Mouse (Mus musculus): ENCODE results near the gene Fam228b. TPM values are rescaled to one million over a fixed set of nuclear protein-coding genes. Genes with fewer than 3 reads are reported as not detected.

The Fam228b gene
- polyA plus RNA-seq, 1 experiment from 2014 or later, result 3.8 TPM

GRCm38 (mm10) chr12:4719762-4720754 is 49.0 kb downstream of the Fam228b start:
- ATAC-seq (replicated peaks; ENCODE audit: low FRiP score, low read depth) (no peak), DNase-seq (ENCODE audit: low spot score) (no peak)
- Histone ChIP-seq H3K4me2 (ENCODE audit: low read length) (no peak overlapping the region), H3K27me3 (ENCODE audit: insufficient read depth, low read length) (no peaks in the 10 kb centered on the region), H3K9me3 (replicated peaks; ENCODE audit: low read length) (no peaks in the 10 kb centered on the region), H3K4me3 (replicated peaks; ENCODE audit: low read depth, low read length) (no peak overlapping the region), H3K27ac (no peak overlapping the region), H3K36me3 (ENCODE audit: insufficient read depth, low read length) (peaks cover 5% of the 10 kb centered on the region; the same call in 1 of the 2 replicates), H3K4me1 (replicated peaks; ENCODE audit: insufficient read depth, low read length) (no peaks in the 10 kb centered on the region), H3K9ac (ENCODE audit: low read depth, low read length) (no peak overlapping the region)
- 79% methylated on average over 17 of the region's 17 CpGs for WGBS
- peak; percentile 49 for TF ChIP-seq CTCF (IDR thresholded peaks at IDR 0.05; ENCODE audit: low read depth)

GRCm38 (mm10) chr12:4719066-4719761 is 49.9 kb downstream of the Fam228b start:
- no peaks in the 10 kb centered on the region for H3K9me3 ChIP-seq (replicated peaks; ENCODE audit: low read length)
- DNase-seq (ENCODE audit: low spot score) (no peak), ATAC-seq (replicated peaks; ENCODE audit: low FRiP score, low read depth) (no peak)
- H3K4me1 ChIP-seq (replicated peaks; ENCODE audit: insufficient read depth, low read length), result no peaks in the 10 kb centered on the region
- no peaks in the 10 kb centered on the region for H3K27me3 ChIP-seq (ENCODE audit: insufficient read depth, low read length)
- TF ChIP-seq CTCF (IDR thresholded peaks at IDR 0.05; ENCODE audit: low read depth), result no peak
- no peak overlapping the region for H3K27ac ChIP-seq
- no peak overlapping the region for H3K4me3 ChIP-seq (replicated peaks; ENCODE audit: low read depth, low read length)
- H3K4me2 ChIP-seq (ENCODE audit: low read length), result no peak overlapping the region
- no peak overlapping the region for H3K9ac ChIP-seq (ENCODE audit: low read depth, low read length)
- 74% methylated on average over 13 of the region's 13 CpGs for WGBS
- H3K36me3 ChIP-seq (ENCODE audit: insufficient read depth, low read length), result peaks cover 6% of the 10 kb centered on the region; the same call in 1 of the 2 replicates

GRCm38 (mm10) chr12:4717417-4717816 is 51.6 kb downstream of the Fam228b start:
- peak; percentile 72; the same call in 1 of the 2 replicates for ATAC-seq (replicated peaks; ENCODE audit: low FRiP score, low read depth)
- DNase-seq (ENCODE audit: low spot score), result peak; percentile 56
- Histone ChIP-seq H3K9me3 (replicated peaks; ENCODE audit: low read length) (no peaks in the 10 kb centered on the region), H3K4me1 (replicated peaks; ENCODE audit: insufficient read depth, low read length) (no peaks in the 10 kb centered on the region), H3K9ac (ENCODE audit: low read depth, low read length) (no peak overlapping the region), H3K4me2 (ENCODE audit: low read length) (no peak overlapping the region), H3K27ac (no peak overlapping the region), H3K4me3 (replicated peaks; ENCODE audit: low read depth, low read length) (no peak overlapping the region), H3K36me3 (ENCODE audit: insufficient read depth, low read length) (peaks cover 20% of the 10 kb centered on the region; the same call in 1 of the 2 replicates), H3K27me3 (ENCODE audit: insufficient read depth, low read length) (no peaks in the 10 kb centered on the region)
- no peak for TF ChIP-seq CTCF (IDR thresholded peaks at IDR 0.05; ENCODE audit: low read depth)
- WGBS, result 3% methylated on average over 7 of the region's 7 CpGs

DNA sequence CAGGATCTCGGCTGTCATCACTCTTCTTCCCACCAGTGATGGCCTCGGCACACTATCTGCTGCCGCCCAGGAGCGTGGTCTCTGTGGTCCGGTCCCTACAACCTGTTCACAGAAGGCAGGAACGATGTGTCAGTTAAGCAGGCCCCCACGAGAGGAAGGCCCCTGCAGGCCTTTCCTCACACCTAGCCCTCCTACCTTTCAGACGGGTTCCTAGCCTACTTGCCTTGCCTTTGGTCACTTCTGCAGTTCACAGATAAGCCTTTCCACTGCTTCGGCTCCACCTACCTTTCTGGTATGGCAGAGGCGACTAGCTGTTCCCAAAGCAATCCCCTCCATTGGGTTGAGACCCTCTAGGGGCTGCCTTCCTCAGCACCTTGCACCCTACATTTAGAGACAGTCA is 53.5 kb downstream of the Fam228b start:
- Histone ChIP-seq H3K9me3 (replicated peaks; ENCODE audit: low read length) (no peaks in the 10 kb centered on the region), H3K4me3 (replicated peaks; ENCODE audit: low read depth, low read length) (no peak overlapping the region), H3K27me3 (ENCODE audit: insufficient read depth, low read length) (no peaks in the 10 kb centered on the region), H3K27ac (no peak overlapping the region), H3K4me1 (replicated peaks; ENCODE audit: insufficient read depth, low read length) (no peaks in the 10 kb centered on the region), H3K9ac (ENCODE audit: low read depth, low read length) (no peak overlapping the region), H3K36me3 (ENCODE audit: insufficient read depth, low read length) (peaks cover 31% of the 10 kb centered on the region; the same call in 1 of the 2 replicates), H3K4me2 (ENCODE audit: low read length) (no peak overlapping the region)
- TF ChIP-seq CTCF (IDR thresholded peaks at IDR 0.05; ENCODE audit: low read depth), result no peak
- 86% methylated on average over 10 of the region's 10 CpGs for WGBS
- ATAC-seq (replicated peaks; ENCODE audit: low FRiP score, low read depth), result no peak
- no peak for DNase-seq (ENCODE audit: low spot score)

GRCm38 (mm10) chr12:4713361-4713760 is 55.7 kb downstream of the Fam228b start:
- H3K9me3 ChIP-seq (replicated peaks; ENCODE audit: low read length), result no peaks in the 10 kb centered on the region
- DNase-seq (ENCODE audit: low spot score), result no peak
- WGBS, result 46% methylated on average over 4 of the region's 4 CpGs
- H3K36me3 ChIP-seq (ENCODE audit: insufficient read depth, low read length), result peaks cover 51% of the 10 kb centered on the region
- no peak overlapping the region for H3K4me3 ChIP-seq (replicated peaks; ENCODE audit: low read depth, low read length)
- H3K27ac ChIP-seq, result no peak overlapping the region
- ATAC-seq (replicated peaks; ENCODE audit: low FRiP score, low read depth), result no peak
- no peaks in the 10 kb centered on the region for H3K27me3 ChIP-seq (ENCODE audit: insufficient read depth, low read length)
- no peak for TF ChIP-seq CTCF (IDR thresholded peaks at IDR 0.05; ENCODE audit: low read depth)
- no peak overlapping the region for H3K9ac ChIP-seq (ENCODE audit: low read depth, low read length)
- H3K4me1 ChIP-seq (replicated peaks; ENCODE audit: insufficient read depth, low read length), result no peaks in the 10 kb centered on the region
- no peak overlapping the region for H3K4me2 ChIP-seq (ENCODE audit: low read length)

DNA sequence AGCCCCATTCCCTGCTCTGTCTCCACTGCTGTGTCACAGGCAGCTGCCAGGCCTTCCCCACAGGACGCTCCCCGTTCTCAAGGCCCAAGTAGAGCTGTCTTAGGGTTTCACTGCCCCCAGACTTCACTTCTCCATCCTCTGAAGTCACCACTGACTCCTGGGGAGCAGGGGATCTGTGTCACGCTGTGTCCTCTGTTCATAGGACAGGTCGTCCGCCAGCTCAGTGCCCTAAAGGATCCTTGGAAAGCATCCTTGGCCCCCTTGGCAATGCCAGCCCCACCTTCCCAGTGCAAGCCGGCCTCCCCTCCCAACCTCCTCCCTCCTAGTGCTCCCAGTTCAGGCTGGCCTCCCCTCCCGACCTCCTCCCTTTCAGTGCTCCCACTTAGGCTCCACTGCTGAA is 59.1 kb downstream of the Fam228b start:
- no peak overlapping the region for H3K4me3 ChIP-seq (replicated peaks; ENCODE audit: low read depth, low read length)
- no peak for ATAC-seq (replicated peaks; ENCODE audit: low FRiP score, low read depth)
- no peak for DNase-seq (ENCODE audit: low spot score)
- WGBS, result 90% methylated on average over 7 of the region's 7 CpGs
- TF ChIP-seq CTCF (IDR thresholded peaks at IDR 0.05; ENCODE audit: low read depth), result no peak
- no peaks in the 10 kb centered on the region for H3K27me3 ChIP-seq (ENCODE audit: insufficient read depth, low read length)
- no peaks in the 10 kb centered on the region for H3K4me1 ChIP-seq (replicated peaks; ENCODE audit: insufficient read depth, low read length)
- H3K9me3 ChIP-seq (replicated peaks; ENCODE audit: low read length), result no peaks in the 10 kb centered on the region
- no peak overlapping the region for H3K4me2 ChIP-seq (ENCODE audit: low read length)
- H3K36me3 ChIP-seq (ENCODE audit: insufficient read depth, low read length), result peaks cover 70% of the 10 kb centered on the region
- no peak overlapping the region for H3K27ac ChIP-seq
- H3K9ac ChIP-seq (ENCODE audit: low read depth, low read length), result no peak overlapping the region
